Mouse (Mus musculus): ENCODE data around the gene Plekhh3. TPM values are rescaled to one million over a fixed set of nuclear protein-coding genes. Genes with fewer than 3 reads are reported as not detected.

Gene Plekhh3
- total RNA-seq, 2 experiments from 2014 or later = 20.7 to 35.3 TPM

GRCm38 (mm10) chr11:101192646-101193045 is 21.5 kb upstream of the Plekhh3 start:
- intact Hi-C loops (cut with DNase I) = no loop called here
- H3K4me3 ChIP-seq = no peak overlapping the region
- no peak for TF ChIP-seq CTCF (IDR thresholded peaks at IDR 0.05)
- DNase-seq = no peak
- no peak overlapping the region for H3K27ac ChIP-seq

- no peak for TF ChIP-seq CTCF (IDR thresholded peaks at IDR 0.05)
- Histone ChIP-seq H3K27ac (no peak overlapping the region), H3K4me3 (no peak overlapping the region)
- intact Hi-C loops (cut with DNase I) = no loop called here
- DNase-seq = no peak
Observed at GRCm38 (mm10) chr11:101191919-101192470, 20.8 kb upstream of the Plekhh3 start.

GRCm38 (mm10) chr11:101190913-101191907 is 20.1 kb upstream of the Plekhh3 start:
- no peak for TF ChIP-seq CTCF (IDR thresholded peaks at IDR 0.05)
- Histone ChIP-seq H3K27ac (peak overlapping the region; percentile 71), H3K4me3 (no peak overlapping the region)
- DNase-seq = no peak
- intact Hi-C loops (cut with DNase I) = no loop called here

GRCm38 (mm10) chr11:101190181-101190912 is 19.2 kb upstream of the Plekhh3 start:
- peak overlapping the region; percentile 71 for H3K27ac ChIP-seq
- intact Hi-C loops (cut with DNase I) = no loop called here
- no peak for TF ChIP-seq CTCF (IDR thresholded peaks at IDR 0.05)

GRCm38 (mm10) chr11:101189495-101190180 is 18.5 kb upstream of the Plekhh3 start:
- peak; percentile 84 for DNase-seq
- no peak overlapping the region for H3K4me3 ChIP-seq
- intact Hi-C loops (cut with DNase I) = no loop called here
- peak overlapping the region; percentile 71 for H3K27ac ChIP-seq
- no peak for TF ChIP-seq CTCF (IDR thresholded peaks at IDR 0.05)

More at GRCm38 (mm10) chr11:101190181-101190912, 19.2 kb upstream of the Plekhh3 start:
- no peak for DNase-seq
- H3K4me3 ChIP-seq = no peak overlapping the region

GRCm38 (mm10) chr11:101188166-101188805 is 17.1 kb upstream of the Plekhh3 start:
- DNase-seq = no peak
- Histone ChIP-seq H3K4me3 (no peak overlapping the region), H3K27ac (peak overlapping the region; percentile 71; the same call in 1 of the 2 replicates)
- intact Hi-C loops (cut with DNase I) = no loop called here
- no peak for TF ChIP-seq CTCF (IDR thresholded peaks at IDR 0.05)

GRCm38 (mm10) chr11:101187541-101187940 is 16.4 kb upstream of the Plekhh3 start:
- H3K27ac ChIP-seq = no peak overlapping the region
- intact Hi-C loops (cut with DNase I) = no loop called here
- no peak for DNase-seq
- no peak for TF ChIP-seq CTCF (IDR thresholded peaks at IDR 0.05)
- no peak overlapping the region for H3K4me3 ChIP-seq

GRCm38 (mm10) chr11:101186526-101187247 is 15.5 kb upstream of the Plekhh3 start:
- TF ChIP-seq CTCF (IDR thresholded peaks at IDR 0.05) = no peak
- intact Hi-C loops (cut with DNase I) = no loop called here
- no peak overlapping the region for H3K27ac ChIP-seq
- DNase-seq = no peak
- no peak overlapping the region for H3K4me3 ChIP-seq

- no peak for DNase-seq
- intact Hi-C loops (cut with DNase I) = no loop called here
- no peak overlapping the region for H3K4me3 ChIP-seq
- H3K27ac ChIP-seq = no peak overlapping the region
- no peak for TF ChIP-seq CTCF (IDR thresholded peaks at IDR 0.05)
Observed at GRCm38 (mm10) chr11:101185441-101185840, 14.3 kb upstream of the Plekhh3 start.

- intact Hi-C loops (cut with DNase I) = no loop called here
- no peak for DNase-seq
- TF ChIP-seq CTCF (IDR thresholded peaks at IDR 0.05) = no peak
- Histone ChIP-seq H3K4me3 (no peak overlapping the region), H3K27ac (no peak overlapping the region)
Observed at GRCm38 (mm10) chr11:101184984-101185383, 13.8 kb upstream of the Plekhh3 start.

All from gastrocnemius, adult 2 months (tissue).